Mouse (Mus musculus): ENCODE measurements at regions not wholly inside any gene's neighbourhood (a gene's known extent, or its start where the extent isn't known, plus 50 kb on each side); places are given as distances from the start of the nearest gene placed in this dataset.

DNA sequence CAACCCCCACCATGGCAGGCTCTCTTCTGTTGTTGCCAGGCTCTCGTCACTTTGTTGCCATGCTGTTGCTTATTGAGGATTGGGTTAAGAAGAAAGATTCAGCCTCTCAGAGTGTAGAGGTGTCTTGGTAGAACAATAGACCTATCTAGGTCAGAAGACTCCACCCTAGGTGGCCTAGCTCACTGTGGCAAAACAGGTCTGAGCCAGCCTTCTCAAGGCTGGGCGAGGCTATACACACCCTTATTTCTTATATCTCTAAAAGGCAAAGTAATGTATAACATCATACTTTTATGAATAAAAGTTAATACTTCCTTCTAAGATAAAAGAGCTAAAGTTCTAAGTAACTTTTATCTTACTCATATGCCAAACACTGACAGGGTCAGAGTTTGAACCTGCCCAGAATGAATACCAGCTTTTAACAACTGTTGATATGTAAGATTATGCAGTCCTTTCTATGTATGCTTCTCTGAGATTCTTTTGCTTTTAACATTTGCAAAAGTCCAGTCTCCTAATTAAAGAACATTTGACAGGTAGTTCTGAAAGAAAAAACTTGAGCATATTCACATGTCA lies 765.0 kb downstream of the Grik2 start:
- CTCF ChIA-PET, result interaction anchor here (0.6 kb wide), 1 partner anchor 158 kb away, joined by 3 read pairs; no protein-coding TSS in a partner anchor
